Mouse (Mus musculus) kidney, postnatal 0 days (tissue): Measurements from ENCODE around the gene Deaf1. TPM values are rescaled to one million over a fixed set of nuclear protein-coding genes. Genes with fewer than 3 reads are reported as not detected.

Experiments used
- ATAC-seq: fragments of 200-750 bp; cut with Nextera tagmentation; replicated peaks from 2 replicates; pipeline ENCODE4 v1.8.0; 2017; ENCODE audit warnings: low read depth, moderate number of reproducible peaks, moderate TSS enrichment, moderate library complexity; ENCODE audit not compliant: low FRiP score
- DNase-seq: peaks from one replicate; pipeline ENCODE4 v3.0.0-alpha.2; 2016; ENCODE audit warnings: low spot score
- H3K27ac ChIP-seq: fragments of 300-500 bp; sonication (generic); 2 replicates; pipeline ENCODE4 v1.5.1; 2014; ENCODE audit warnings: mild to moderate bottlenecking
- H3K27me3 ChIP-seq: fragments of 300-500 bp; sonication (generic); 2 replicates; pipeline ENCODE4 v1.6.1; 2014; ENCODE audit warnings: low read length, mixed read lengths; ENCODE audit not compliant: insufficient read depth
- H3K36me3 ChIP-seq: fragments of 300-500 bp; sonication (generic); 2 replicates; pipeline ENCODE4 v1.6.1; 2014; ENCODE audit warnings: low read length, mixed read lengths; ENCODE audit not compliant: insufficient read depth
- H3K4me1 ChIP-seq: fragments of 300-500 bp; sonication (generic); replicated peaks from 2 replicates; pipeline ENCODE4 v1.6.1; 2014; ENCODE audit warnings: antibody characterized with exemption, low read length, mixed read lengths; ENCODE audit not compliant: insufficient read depth
- H3K4me2 ChIP-seq: fragments of 300-500 bp; sonication (generic); 2 replicates; pipeline ENCODE4 v1.6.1; 2014; ENCODE audit warnings: mild to moderate bottlenecking, low read length, moderate library complexity, mixed read lengths
- H3K4me3 ChIP-seq: fragments of 300-500 bp; sonication (generic); replicated peaks from 2 replicates; pipeline ENCODE4 v1.5.1; 2014; ENCODE audit warnings: low read depth, low read length
- H3K9ac ChIP-seq: fragments of 300-500 bp; sonication (generic); 2 replicates; pipeline ENCODE4 v1.6.1; 2014; ENCODE audit warnings: low read depth, low read length
- H3K9me3 ChIP-seq: fragments of 300-500 bp; sonication (generic); replicated peaks from 2 replicates; pipeline ENCODE4 v1.6.1; 2016; ENCODE audit warnings: low read length, inconsistent platforms, mixed read lengths
- CTCF ChIP-seq: IDR thresholded peaks from 2 replicates; pipeline ENCODE4 v1.5.1; 2016; ENCODE audit warnings: antibody characterized with exemption, low read depth, mild to moderate bottlenecking, moderate library complexity
- WGBS: fragments of 180-500 bp; shearing (Covaris S2); extraction: QIAGEN DNeasy Blood & Tissue Kit; methylation state at CpG from one replicate; pipeline ENCODE4 v1.1.7; 2014; 5-methylcytosine and 5-hydroxymethylcytosine counted together
- polyA plus RNA-seq: library from polyadenylated mRNA; unstranded; fragments of >200 nt; fragmentation: Nextera tagmentation; extraction: Ambion mirVana; gene quantifications from 2 replicates; pipeline ENCODE4 v1.2.1, GENCODE M21; 2015

Gene Deaf1
- polyA plus RNA-seq, 1 experiment from 2014 or later: 64.2 TPM

- peak; percentile 54 for DNase-seq
- Histone ChIP-seq H3K4me1 (no peaks in the 10 kb centered on the region), H3K36me3 (no peaks in the 10 kb centered on the region), H3K4me2 (no peak overlapping the region), H3K4me3 (no peak overlapping the region), H3K9ac (no peak overlapping the region), H3K27ac (no peak overlapping the region), H3K9me3 (no peaks in the 10 kb centered on the region), H3K27me3 (no peaks in the 10 kb centered on the region)
- ATAC-seq: no peak
- TF ChIP-seq CTCF: peak; percentile 44
- WGBS: 59% methylated on average over 12 of the region's 12 CpGs
These were observed 28.3 kb upstream of the Deaf1 start for GRCm38 (mm10) chr7:141355626-141356326.

- 85% methylated on average over 8 of the region's 8 CpGs for WGBS
- Histone ChIP-seq H3K9me3 (no peaks in the 10 kb centered on the region), H3K9ac (no peak overlapping the region), H3K4me3 (no peak overlapping the region), H3K36me3 (no peaks in the 10 kb centered on the region), H3K4me2 (no peak overlapping the region), H3K4me1 (no peaks in the 10 kb centered on the region), H3K27ac (no peak overlapping the region), H3K27me3 (no peaks in the 10 kb centered on the region)
- no peak for TF ChIP-seq CTCF
- ATAC-seq (no peak), DNase-seq (no peak)
These were observed 27.6 kb upstream of the Deaf1 start for GRCm38 (mm10) chr7:141355051-141355450.

- Histone ChIP-seq H3K27ac (no peak overlapping the region), H3K9ac (no peak overlapping the region), H3K4me3 (no peak overlapping the region), H3K4me1 (no peaks in the 10 kb centered on the region), H3K9me3 (no peaks in the 10 kb centered on the region), H3K36me3 (no peaks in the 10 kb centered on the region), H3K27me3 (no peaks in the 10 kb centered on the region), H3K4me2 (no peak overlapping the region)
- no peak for TF ChIP-seq CTCF
- DNase-seq (no peak), ATAC-seq (no peak)
- WGBS: 81% methylated on average over 6 of the region's 6 CpGs
These were observed 23.6 kb upstream of the Deaf1 start for GRCm38 (mm10) chr7:141351061-141351460.

GRCm38 (mm10) chr7:141344787-141345186 lies 17.3 kb upstream of the Deaf1 start:
- TF ChIP-seq CTCF: no peak
- WGBS: 89% methylated on average over 5 of the region's 5 CpGs
- H3K36me3 ChIP-seq: no peaks in the 10 kb centered on the region
- ATAC-seq (no peak), DNase-seq (no peak)
- H3K4me1 ChIP-seq: no peaks in the 10 kb centered on the region
- H3K27me3 ChIP-seq: no peaks in the 10 kb centered on the region
- no peak overlapping the region for H3K4me3 ChIP-seq
- no peak overlapping the region for H3K9ac ChIP-seq
- no peaks in the 10 kb centered on the region for H3K9me3 ChIP-seq
- no peak overlapping the region for H3K4me2 ChIP-seq
- H3K27ac ChIP-seq: no peak overlapping the region

- ATAC-seq (no peak), DNase-seq (peak; percentile 15)
- 61% methylated on average over 7 of the region's 7 CpGs for WGBS
- H3K4me3 ChIP-seq: no peak overlapping the region
- no peaks in the 10 kb centered on the region for H3K27me3 ChIP-seq
- no peak overlapping the region for H3K27ac ChIP-seq
- no peak overlapping the region for H3K4me2 ChIP-seq
- no peaks in the 10 kb centered on the region for H3K4me1 ChIP-seq
- TF ChIP-seq CTCF: no peak
- H3K36me3 ChIP-seq: no peaks in the 10 kb centered on the region
- H3K9ac ChIP-seq: no peak overlapping the region
- no peaks in the 10 kb centered on the region for H3K9me3 ChIP-seq
These were observed 16.2 kb upstream of the Deaf1 start for GRCm38 (mm10) chr7:141343696-141344095.

GRCm38 (mm10) chr7:141343230-141343629 lies 15.7 kb upstream of the Deaf1 start:
- no peak for TF ChIP-seq CTCF
- peaks cover 3% of the 10 kb centered on the region; the same call in 1 of the 2 replicates for H3K4me1 ChIP-seq
- ATAC-seq (no peak), DNase-seq (no peak)
- H3K4me3 ChIP-seq: no peak overlapping the region
- WGBS: 74% methylated on average over 2 of the region's 2 CpGs
- H3K27me3 ChIP-seq: no peaks in the 10 kb centered on the region
- no peak overlapping the region for H3K27ac ChIP-seq
- no peak overlapping the region for H3K9ac ChIP-seq
- H3K4me2 ChIP-seq: no peak overlapping the region
- H3K36me3 ChIP-seq: no peaks in the 10 kb centered on the region
- no peaks in the 10 kb centered on the region for H3K9me3 ChIP-seq
